Mouse (Mus musculus) myocyte (in vitro differentiated cells): ENCODE data around the gene Diras1. TPM values are rescaled to one million over a fixed set of nuclear protein-coding genes. Genes with fewer than 3 reads are reported as not detected.
"Not testable (repeated sequence)": the region's sequence is repeated elsewhere in the genome, so short reads cannot be mapped to it uniquely, and the experiment has no call there.

Experiments used
- H3K27me3 ChIP-seq: one replicate; pipeline ENCODE4 v1.6.1; 2011; ENCODE audit not compliant: control insufficient read depth, insufficient read depth, insufficient read length
- H3K36me3 ChIP-seq: one replicate; pipeline ENCODE4 v1.6.1; 2011; ENCODE audit not compliant: control insufficient read depth, insufficient read depth
- H3K4me2 ChIP-seq: one replicate; pipeline ENCODE4 v1.6.1; 2011; ENCODE audit warnings: low read depth, control low read depth
- H3K4me3 ChIP-seq: one replicate; pipeline ENCODE4 v1.5.1; 2011; ENCODE audit warnings: mild to moderate bottlenecking, control low read depth, moderate library complexity
- H3K79me2 ChIP-seq: one replicate; pipeline ENCODE4 v1.6.1; 2011; ENCODE audit not compliant: control insufficient read depth, insufficient read depth
- H3ac ChIP-seq: one replicate; pipeline ENCODE4 v1.6.1; 2011; ENCODE audit not compliant: control insufficient read depth, insufficient read length
- CEBPB ChIP-seq: IDR thresholded peaks from 2 replicates; pipeline ENCODE4 v1.6.1; 2011; ENCODE audit warnings: mild to moderate bottlenecking, moderate library complexity; ENCODE audit not compliant: poor library complexity, insufficient read depth, severe bottlenecking
- E2F4 ChIP-seq: IDR thresholded peaks from one replicate; pipeline ENCODE4 v1.6.1; 2011; ENCODE audit warnings: mild to moderate bottlenecking, control low read depth, moderate library complexity; ENCODE audit not compliant: insufficient read depth
- MAX ChIP-seq: IDR thresholded peaks from one replicate; pipeline ENCODE4 v1.6.1; 2011; ENCODE audit warnings: low read depth, mild to moderate bottlenecking, control low read depth
- MYOD1 ChIP-seq, 3 experiments: IDR thresholded peaks; one replicate each; pipeline ENCODE4 v1.6.1; 2011; ENCODE audit warnings: control low read depth in 2 of 3, low read depth in 2 of 3, mild to moderate bottlenecking in 2 of 3, moderate library complexity in 1 of 3; ENCODE audit not compliant: insufficient read length in 2 of 3, control insufficient read depth in 1 of 3
- MYOG ChIP-seq, 3 experiments: IDR thresholded peaks; one replicate each; pipeline ENCODE4 v1.6.1; 2011; ENCODE audit warnings: control low read depth in 2 of 3, low read depth in 2 of 3, mild to moderate bottlenecking in 2 of 3; ENCODE audit not compliant: insufficient read length in 2 of 3, control insufficient read depth in 1 of 3, insufficient read depth in 1 of 3
- POLR2A ChIP-seq: IDR thresholded peaks from one replicate; pipeline ENCODE4 v1.6.1; 2011; ENCODE audit warnings: low read depth, mild to moderate bottlenecking, control low read depth, moderate library complexity; ENCODE audit not compliant: insufficient read length
- POLR2AphosphoS2 ChIP-seq: IDR thresholded peaks from one replicate; pipeline ENCODE4 v1.6.1; 2011; ENCODE audit warnings: low read depth, control low read depth; ENCODE audit not compliant: insufficient read length
- REST ChIP-seq: IDR thresholded peaks from one replicate; pipeline ENCODE4 v1.6.1; 2011; ENCODE audit warnings: mild to moderate bottlenecking, control low read depth, moderate library complexity; ENCODE audit not compliant: insufficient read depth, insufficient read length
- SRF ChIP-seq: IDR thresholded peaks from one replicate; pipeline ENCODE4 v1.6.1; 2011; ENCODE audit warnings: low read depth; ENCODE audit not compliant: control insufficient read depth, insufficient read length
- TCF12 ChIP-seq: IDR thresholded peaks from one replicate; pipeline ENCODE4 v1.6.1; 2011; ENCODE audit warnings: mild to moderate bottlenecking, control low read depth; ENCODE audit not compliant: poor library complexity, insufficient read depth, severe bottlenecking
- TCF3 ChIP-seq: IDR thresholded peaks from one replicate; pipeline ENCODE4 v1.6.1; 2011; ENCODE audit warnings: low read depth, control low read depth; ENCODE audit not compliant: insufficient read length
- USF1 ChIP-seq: IDR thresholded peaks from one replicate; pipeline ENCODE4 v1.6.1; 2011; ENCODE audit warnings: low read depth, mild to moderate bottlenecking, control low read depth, moderate library complexity
- polyA plus RNA-seq: library from polyadenylated mRNA; unstranded; fragments of >200 nt; fragmentation: generic; extraction: Trizol; gene quantifications from one replicate; pipeline ENCODE4 v1.2.1, GENCODE M21; 2012; ENCODE audit warnings: missing spikeins

Diras1 gene
- polyA plus RNA-seq, 1 experiment: 0.42 TPM

DNA sequence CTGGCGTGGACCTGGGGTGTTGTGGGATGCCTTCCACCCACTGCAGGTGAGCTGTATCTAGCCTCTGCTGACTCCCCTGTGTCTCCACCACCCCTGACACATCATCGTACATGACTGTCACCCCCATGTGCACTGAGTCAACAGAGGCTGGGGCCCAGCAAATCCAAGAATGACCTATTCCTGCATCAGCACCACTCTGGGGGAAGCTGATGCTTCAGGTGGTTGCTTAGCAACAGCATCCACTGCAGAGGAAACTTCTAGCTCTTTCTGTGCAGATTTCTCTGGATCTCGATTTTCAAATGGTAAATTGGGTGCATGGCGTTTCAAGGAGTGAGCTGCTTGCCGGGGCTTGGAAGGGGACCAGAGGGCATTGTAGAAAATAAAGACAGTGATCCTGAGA lies 32.2 kb downstream of the Diras1 start:
- Histone ChIP-seq H3K79me2 (no peaks in the 10 kb centered on the region), H3K36me3 (no peaks in the 10 kb centered on the region), H3K4me3 (no peak overlapping the region), H3ac (no peak overlapping the region), H3K27me3 (no peaks in the 10 kb centered on the region), H3K4me2 (no peak overlapping the region)
- no peak for TF ChIP-seq POLR2AphosphoS2
- TF ChIP-seq TCF12: no peak
- no peak for TF ChIP-seq USF1
- TF ChIP-seq TCF3: no peak
- no peak for TF ChIP-seq MYOD1 (IDR thresholded peaks at IDR 0.05; ENCODE audit: control insufficient read depth in 1 of 3, insufficient read length in 2 of 3, low read depth in 2 of 3)
- no peak for TF ChIP-seq MYOG (IDR thresholded peaks at IDR 0.05; ENCODE audit: control insufficient read depth in 1 of 3, insufficient read depth in 1 of 3, insufficient read length in 2 of 3, low read depth in 2 of 3)
- TF ChIP-seq SRF: no peak
- no peak for TF ChIP-seq MAX
- TF ChIP-seq POLR2A: no peak
- TF ChIP-seq E2F4: no peak
- TF ChIP-seq REST: no peak
- TF ChIP-seq CEBPB: no peak

GRCm38 (mm10) chr10:80991945-80992344 lies 33.5 kb downstream of the Diras1 start:
- H3K4me3 ChIP-seq: no peak overlapping the region
- no peaks in the 10 kb centered on the region for H3K27me3 ChIP-seq
- H3K36me3 ChIP-seq: no peaks in the 10 kb centered on the region
- H3ac ChIP-seq: no peak overlapping the region
- H3K4me2 ChIP-seq: no peak overlapping the region
- TF ChIP-seq TCF12 (no peak), TCF3 (no peak), MYOG (IDR thresholded peaks at IDR 0.05; ENCODE audit: control insufficient read depth in 1 of 3, insufficient read depth in 1 of 3, insufficient read length in 2 of 3, low read depth in 2 of 3) (peak in 1 of 3 experiments; percentile 63), POLR2A (no peak), E2F4 (no peak), SRF (no peak), CEBPB (no peak), POLR2AphosphoS2 (no peak), MAX (no peak), USF1 (no peak), REST (no peak), MYOD1 (IDR thresholded peaks at IDR 0.05; ENCODE audit: control insufficient read depth in 1 of 3, insufficient read length in 2 of 3, low read depth in 2 of 3) (peak in 2 of 3 experiments; percentile 58 to 71)
- H3K79me2 ChIP-seq: no peaks in the 10 kb centered on the region

DNA sequence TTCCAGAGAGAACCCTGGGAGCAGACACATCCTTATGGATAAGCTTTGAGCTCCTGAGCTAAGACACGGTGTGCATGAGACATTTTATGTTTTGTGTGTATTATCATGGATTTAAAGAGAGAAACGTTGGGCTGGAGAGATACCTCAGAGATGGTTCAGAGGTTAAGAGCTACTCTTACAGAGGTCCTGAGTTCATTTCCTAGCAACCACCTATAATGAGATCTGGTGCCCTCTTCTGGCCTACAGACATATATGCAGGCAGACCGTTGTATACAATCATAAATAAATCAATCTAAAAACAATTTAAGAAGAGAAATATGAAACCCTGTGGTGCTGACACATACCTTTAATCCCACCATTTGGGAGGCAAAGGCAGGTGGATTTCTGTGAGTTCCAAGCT lies 34.5 kb downstream of the Diras1 start:
- H3K4me3 ChIP-seq: no peak overlapping the region
- no peaks in the 10 kb centered on the region for H3K79me2 ChIP-seq
- H3ac ChIP-seq: no peak overlapping the region
- H3K4me2 ChIP-seq: no peak overlapping the region
- H3K27me3 ChIP-seq: no peaks in the 10 kb centered on the region
- TF ChIP-seq MYOD1 (IDR thresholded peaks at IDR 0.05; ENCODE audit: control insufficient read depth in 1 of 3, insufficient read length in 2 of 3, low read depth in 2 of 3) (no peak), MAX (no peak), E2F4 (no peak), SRF (no peak), POLR2A (no peak), POLR2AphosphoS2 (no peak), TCF12 (no peak), MYOG (IDR thresholded peaks at IDR 0.05; ENCODE audit: control insufficient read depth in 1 of 3, insufficient read depth in 1 of 3, insufficient read length in 2 of 3, low read depth in 2 of 3) (no peak), REST (no peak), TCF3 (no peak), USF1 (no peak), CEBPB (no peak)
- H3K36me3 ChIP-seq: no peaks in the 10 kb centered on the region

GRCm38 (mm10) chr10:80990406-80990805 lies 35.1 kb downstream of the Diras1 start:
- no peak overlapping the region for H3K4me2 ChIP-seq
- H3K36me3 ChIP-seq: no peaks in the 10 kb centered on the region
- no peak overlapping the region for H3ac ChIP-seq
- no peaks in the 10 kb centered on the region for H3K79me2 ChIP-seq
- TF ChIP-seq MYOD1 (IDR thresholded peaks at IDR 0.05; ENCODE audit: control insufficient read depth in 1 of 3, insufficient read length in 2 of 3, low read depth in 2 of 3) (peak in 1 of 3 experiments; percentile 43), MYOG (IDR thresholded peaks at IDR 0.05; ENCODE audit: control insufficient read depth in 1 of 3, insufficient read depth in 1 of 3, insufficient read length in 2 of 3, low read depth in 2 of 3) (peak in 1 of 3 experiments; percentile 38), MAX (no peak), POLR2A (no peak), SRF (no peak), TCF12 (no peak), POLR2AphosphoS2 (no peak), REST (no peak)
- no peaks in the 10 kb centered on the region for H3K27me3 ChIP-seq
- no peak overlapping the region for H3K4me3 ChIP-seq

- not testable (repeated sequence) for H3K4me3 ChIP-seq, H3ac ChIP-seq, H3K79me2 ChIP-seq, H3K27me3 ChIP-seq, H3K4me2 ChIP-seq, H3K36me3 ChIP-seq
These were observed 35.6 kb downstream of the Diras1 start for GRCm38 (mm10) chr10:80989854-80990253.
